Mouse (Mus musculus) testis, adult 2 months (tissue): ENCODE results near the gene Hint1.

Experiments used
- CTCF ChIP-seq: fragments of 200-500 bp; IDR thresholded peaks from 2 replicates; pipeline ENCODE4 v1.5.1; 2012; ENCODE audit warnings: low read depth, mild to moderate bottlenecking, inconsistent platforms, low read length, moderate library complexity; ENCODE audit not compliant: control insufficient read depth, insufficient read depth, insufficient replicate concordance
- POLR2A ChIP-seq: fragments of 200-500 bp; IDR thresholded peaks from 2 replicates; pipeline ENCODE4 v1.6.1; 2012; ENCODE audit warnings: low read depth, mild to moderate bottlenecking, inconsistent platforms, low read length, moderate library complexity; ENCODE audit not compliant: control insufficient read depth

- TF ChIP-seq CTCF, result no peak
- TF ChIP-seq POLR2A, result no peak
Observed at GRCm38 (mm10) chr11:54867903-54868434, 1.8 kb downstream of the Hint1 start.
